In the genomic region with DNA sequence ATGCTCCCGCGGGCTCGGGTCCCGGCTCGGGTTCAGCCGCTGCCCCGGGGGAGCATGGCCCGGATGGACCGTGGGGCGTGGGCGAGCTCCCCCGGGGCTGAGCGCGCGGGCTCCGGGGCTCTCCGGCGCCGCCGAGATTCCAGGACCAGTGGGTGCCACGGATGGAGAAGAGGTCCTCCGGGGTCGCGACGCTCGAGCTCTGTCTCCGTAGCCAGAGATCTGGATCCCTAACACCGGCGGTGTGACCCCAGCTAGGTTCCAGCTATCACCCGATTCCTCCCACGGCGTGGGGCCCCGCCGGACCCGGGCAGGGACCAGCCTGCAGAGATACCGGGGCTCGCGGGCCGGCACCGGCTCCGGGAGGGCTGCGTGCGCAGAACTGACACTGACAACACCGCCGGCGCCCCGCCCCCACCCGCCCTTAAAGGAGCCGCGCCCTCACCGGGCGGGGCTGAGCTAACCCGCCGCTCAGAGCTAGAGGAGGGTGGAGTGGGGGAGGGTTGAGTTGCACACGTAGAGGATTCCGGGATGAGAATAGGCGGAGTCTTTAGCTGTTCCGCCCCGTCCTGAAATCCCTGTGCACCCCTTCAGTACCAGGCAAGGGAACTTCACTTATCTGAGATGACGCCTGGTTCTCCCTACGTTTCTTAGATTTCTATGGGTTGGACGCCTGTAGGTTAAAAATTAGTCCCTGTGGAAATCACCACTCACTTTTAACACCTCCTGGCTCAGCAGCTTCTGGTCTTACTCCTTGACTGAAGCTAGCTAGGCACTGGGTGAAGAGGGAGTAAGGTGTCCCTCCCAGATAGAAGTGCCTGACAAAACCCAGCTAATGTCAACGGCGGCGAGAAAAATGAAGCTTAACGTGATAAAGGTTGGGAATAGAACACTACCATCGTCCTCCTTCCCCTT, we compare ENCODE assay signal across 8 mouse cellular contexts. TPM values are rescaled to one million over a fixed set of nuclear protein-coding genes. Genes with fewer than 3 reads are reported as not detected.
DNase-seq lines count a peak whose midpoint lies in the region; ATAC-seq and TF ChIP-seq lines count a peak whose summit lies in the region.

Gene C2cd2l, minus strand, starts transcription at position 399 of the 912 bp plus-strand sequence.

- CTCF ChIA-PET in Patski (lab: Charles Lee), result interaction anchor here (0.6 to 1.7 kb wide), 4 partner anchors 9 to 63 kb away, joined by 3 read pairs; no protein-coding TSS in a partner anchor

- peak within 1 kb of the TSS; percentile 72 for H3K27ac ChIP-seq in hindbrain, embryonic 14.5 days

- in situ Hi-C loops in Patski (cut with MboI; ENCODE audit: low pct_unique_long_range_greater_than_20kb), result no loop called here

- no peak for TF ChIP-seq CTCF in Patski (IDR thresholded peaks at IDR 0.05)

- peak; percentile 91 for ATAC-seq in Patski
- ATAC-seq in hindbrain, embryonic 14.5 days (ENCODE audit: low FRiP score), result peak; percentile 98

- H3K9me3 ChIP-seq in hindbrain, embryonic 14.5 days (ENCODE audit: control insufficient read depth, low read length), result no peaks in the 10 kb centered on the region

- peaks cover 36% of the 10 kb centered on the region for H3K4me1 ChIP-seq in hindbrain, embryonic 14.5 days (replicated peaks; ENCODE audit: control insufficient read depth, insufficient read depth, low read length)

- H3K36me3 ChIP-seq in hindbrain, embryonic 14.5 days (replicated peaks; ENCODE audit: control insufficient read depth, insufficient read depth), result peaks cover 14% of the 10 kb centered on the region

- peak within 1 kb of the TSS; percentile 88 for H3K9ac ChIP-seq in hindbrain, embryonic 14.5 days

- no peaks in the 10 kb centered on the region for H3K27me3 ChIP-seq in Patski
- no peaks in the 10 kb centered on the region for H3K27me3 ChIP-seq in hindbrain, embryonic 14.5 days (ENCODE audit: control insufficient read depth, insufficient read depth, low read length)

- H3K4me3 ChIP-seq in hindbrain, embryonic 14.5 days (replicated peaks; ENCODE audit: low read length), result peak within 1 kb of the TSS; percentile 73

- DNase-seq in Patski (ENCODE audit: low read depth, low spot score), result peak; percentile 71
- DNase-seq in cerebellum, postnatal 25 days, result peak; percentile 90 to 94
- DNase-seq in frontal cortex, postnatal 25 days (ENCODE audit: low spot score in 2 of 2), result peak; percentile 68 to 75
- peak; percentile 96 for DNase-seq in hindbrain, embryonic 14.5 days (ENCODE audit: low spot score)
- DNase-seq in layer of hippocampus, postnatal 36 days, result peak; percentile 87
- DNase-seq in lung, postnatal 36 days, result peak; percentile 96
- DNase-seq in retina, postnatal 7 days (ENCODE audit: low read depth, low spot score), result peak; percentile 88
- DNase-seq in urinary bladder, adult 2 months (ENCODE audit: low spot score), result peak; percentile 83

- POLR2A ChIA-PET in Patski (lab: Charles Lee), result interaction anchor here (0.9 to 2.8 kb wide), 5 partner anchors 9 to 173 kb away, joined by 3 to 16 read pairs (median 4); partner anchors contain the start of gene H2afx

- peak within 1 kb of the TSS; percentile 93 for H3K4me2 ChIP-seq in hindbrain, embryonic 14.5 days (replicated peaks)

- under 1% methylated on average over 67 of the region's 67 CpGs for WGBS in hindbrain, embryonic 14.5 days

RNA-seq across cellular contexts. Expression of gene C2cd2l, which starts in this region (rescaled TPM):
- polyA plus RNA-seq in Patski (2021), result 29.5 TPM
- 24.0 and 25.6 TPM in 2 replicates for polyA plus RNA-seq in hindbrain, embryonic 14.5 days (2014; fragmentation: Nextera tagmentation; extraction: Ambion mirVana)
- total RNA-seq in layer of hippocampus, postnatal 36 days (2021), result 100 to 1,000 TPM; 184 to 198 TPM
- polyA plus RNA-seq in urinary bladder, adult 2 months (2012; rRNA removed), result 30.5 and 31.4 TPM in 2 replicates

Comparison
In these comparisons a context has a peak if more than half of its experiments do, and no peak if none do; other contexts are left out.
1. Peak in every context shown above with its lines: DNase-seq, ATAC-seq, H3K4me3 ChIP-seq and H3K27ac ChIP-seq.